Mouse (Mus musculus) telencephalon, adult 2 months (tissue): ENCODE data around the gene Ptprcap.

Experiments used
- DNase-seq: peaks from one replicate; pipeline ENCODE4 v3.0.0-alpha.2; 2011; ENCODE audit warnings: low read depth, low spot score

Ptprcap gene

GRCm38 (mm10) chr19:4194021-4194724 lies 40.8 kb downstream of the Ptprcap start:
- DNase-seq, result no peak

- DNase-seq, result no peak
These were observed 41.6 kb downstream of the Ptprcap start for GRCm38 (mm10) chr19:4194776-4195650.

- no peak for DNase-seq
These were observed 42.6 kb downstream of the Ptprcap start for GRCm38 (mm10) chr19:4196048-4196447.

GRCm38 (mm10) chr19:4196548-4196947 lies 43.1 kb downstream of the Ptprcap start:
- no peak for DNase-seq

GRCm38 (mm10) chr19:4197180-4197579 lies 43.8 kb downstream of the Ptprcap start:
- DNase-seq, result no peak

GRCm38 (mm10) chr19:4201291-4201909 lies 48.0 kb downstream of the Ptprcap start, which contains the start of gene Rad9a:
Rad9a (minus strand) TSS chr19:4201662.
- peak; percentile 95 for DNase-seq

- no peak for DNase-seq
These were observed 48.7 kb downstream of the Ptprcap start for GRCm38 (mm10) chr19:4202149-4202548.

GRCm38 (mm10) chr19:4203148-4203547 lies 49.7 kb downstream of the Ptprcap start:
- DNase-seq, result no peak

GRCm38 (mm10) chr19:4203604-4204326 lies 50.4 kb downstream of the Ptprcap start:
- DNase-seq, result no peak

- DNase-seq, result no peak
These were observed 51.5 kb downstream of the Ptprcap start for GRCm38 (mm10) chr19:4204889-4205288.
